Mouse (Mus musculus) mesoderm, embryonic 11.5 days (tissue): ENCODE data around the gene Rnf113a1.
"Not testable (repeated sequence)": the region's sequence is repeated elsewhere in the genome, so short reads cannot be mapped to it uniquely, and the experiment has no call there.

Source experiments
- DNase-seq: peaks from one replicate; pipeline ENCODE4 v3.0.0-alpha.2; 2012; ENCODE audit warnings: low read depth, low spot score

Gene Rnf113a1

DNA sequence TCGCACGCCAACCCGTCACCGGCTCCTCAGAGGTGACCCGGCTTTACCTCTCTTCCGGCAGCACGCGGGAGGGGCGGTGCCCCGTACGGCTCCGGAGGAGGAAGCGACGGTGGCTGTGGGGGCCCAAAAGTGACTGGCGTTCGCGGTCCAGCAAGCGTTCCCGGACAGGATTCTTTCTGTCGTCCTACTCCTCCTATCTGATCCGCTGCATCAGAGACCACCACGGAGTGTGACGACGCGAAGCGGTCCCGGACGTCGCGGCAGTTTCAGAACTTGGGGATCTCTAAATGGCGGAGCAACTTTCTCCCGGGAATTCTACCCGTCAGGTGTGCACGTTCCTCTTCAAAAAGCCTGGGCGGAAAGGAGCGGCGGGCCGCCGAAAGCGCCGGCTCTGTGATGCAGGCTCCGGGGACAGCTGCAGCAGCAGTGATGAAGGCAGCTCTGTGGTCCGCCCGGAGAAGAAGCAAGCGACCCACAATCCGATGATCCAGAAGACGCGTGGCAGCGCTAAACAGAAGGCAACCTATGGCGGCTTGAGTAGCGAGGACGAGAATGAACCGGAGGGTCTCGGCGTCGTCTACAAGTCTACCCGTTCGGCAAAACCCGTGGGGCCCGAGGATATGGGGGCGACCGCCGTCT is at the start of gene Rnf113a1, which contains the start of gene Ndufa1:
Gene Rnf113a1, plus strand, starts transcription at position 141 of the 639 bp plus-strand sequence.
Gene Ndufa1, minus strand, starts transcription at position 59 of the 639 bp plus-strand sequence.
- DNase-seq = peak; percentile 79

GRCm38 (mm10) chrX:37141732-37142131 is 49.3 kb upstream of the Rnf113a1 start:
- no peak for DNase-seq

GRCm38 (mm10) chrX:37144498-37144897 is 46.5 kb upstream of the Rnf113a1 start:
- not testable (repeated sequence) for DNase-seq

DNA sequence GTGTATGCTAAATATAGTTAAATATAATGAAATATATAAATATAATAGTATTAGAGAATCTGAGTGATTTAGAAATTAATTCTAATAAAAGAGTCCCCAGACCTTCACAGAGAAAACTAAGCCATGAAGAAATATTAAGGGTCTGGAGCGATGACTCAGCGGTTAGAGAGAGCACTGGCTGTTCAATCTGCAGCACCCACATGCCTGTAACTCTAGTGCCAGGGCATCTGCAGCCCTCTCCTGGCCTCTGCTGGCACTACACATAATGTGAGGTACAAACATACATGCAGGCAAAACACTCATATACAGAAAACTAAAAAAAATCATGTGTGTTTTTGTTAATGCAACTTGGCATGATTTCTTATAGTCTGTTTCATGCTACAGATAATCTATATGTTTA is 46.1 kb upstream of the Rnf113a1 start:
- DNase-seq = peak; percentile 17

GRCm38 (mm10) chrX:37157839-37158238 is 33.2 kb upstream of the Rnf113a1 start:
- peak; percentile 3 for DNase-seq

DNA sequence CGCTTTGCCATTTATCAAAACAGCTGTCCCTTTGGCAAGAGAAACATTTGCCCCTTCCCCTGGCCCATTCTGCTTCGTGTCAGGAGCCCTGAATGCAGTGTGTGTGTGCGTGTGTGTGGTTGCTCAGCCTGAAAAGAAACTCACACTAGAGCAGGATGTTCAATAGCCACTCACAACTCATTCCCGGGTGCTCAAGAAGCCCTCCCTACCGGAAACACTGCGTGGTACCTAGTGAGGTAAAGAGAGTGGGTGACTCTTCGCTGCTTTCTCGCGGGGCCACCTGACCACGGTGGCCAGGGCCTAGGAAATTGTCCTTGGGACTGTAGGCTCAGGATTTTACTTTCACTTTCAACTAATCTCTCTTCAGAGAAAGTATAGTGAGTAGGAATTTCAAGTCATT is 29.9 kb upstream of the Rnf113a1 start:
- DNase-seq = no peak

- no peak for DNase-seq
Observed at GRCm38 (mm10) chrX:37163115-37163514, 27.9 kb upstream of the Rnf113a1 start.

DNA sequence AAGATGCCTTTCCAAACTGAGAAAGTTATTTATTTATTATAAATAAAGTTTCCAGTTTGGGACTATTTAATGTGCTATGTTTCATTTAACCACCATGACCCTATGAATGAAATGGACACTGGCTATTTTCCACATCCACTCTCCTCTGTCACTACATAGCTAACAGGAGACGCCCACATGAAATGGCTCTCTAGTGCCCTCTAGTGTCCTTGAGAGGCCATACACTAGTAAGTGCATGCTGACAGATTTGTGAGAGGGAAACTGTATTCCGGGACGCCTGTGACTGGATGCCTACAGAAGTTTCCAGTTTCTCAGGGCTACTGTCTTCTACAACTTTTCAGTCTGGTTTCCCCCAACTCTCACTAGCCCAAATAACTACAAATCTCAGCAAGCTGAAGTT is 24.0 kb upstream of the Rnf113a1 start:
- peak; percentile 70 for DNase-seq

- no peak for DNase-seq
Observed at GRCm38 (mm10) chrX:37168742-37169141, 22.3 kb upstream of the Rnf113a1 start, which contains the start of gene Akap14. TSS of gene Akap14 (minus strand) at chrX:37168842.

DNA sequence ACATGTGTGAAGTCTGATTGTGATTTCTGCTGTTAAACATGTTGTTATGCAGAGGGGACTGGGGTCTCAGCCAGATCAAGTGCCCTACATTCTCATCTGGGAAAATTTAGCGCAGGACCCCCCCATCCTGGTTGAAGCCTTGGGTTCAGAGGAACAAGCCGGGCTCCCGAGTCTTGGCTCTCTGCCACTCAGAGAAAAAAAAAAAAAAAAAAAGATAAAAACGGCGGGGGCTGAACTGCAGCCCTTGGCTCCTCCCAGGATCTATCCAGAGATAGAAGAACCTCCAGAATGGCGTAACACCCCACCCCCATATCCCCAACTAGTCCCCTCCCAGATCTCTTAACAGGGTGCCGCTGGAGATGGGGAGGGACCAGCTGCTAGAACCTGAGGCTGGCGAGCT is 6.6 kb upstream of the Rnf113a1 start:
- not testable (repeated sequence) for DNase-seq

GRCm38 (mm10) chrX:37190755-37191104 is 315 bp upstream of the Rnf113a1 start:
- no peak for DNase-seq

GRCm38 (mm10) chrX:37191744-37192379 is 817 bp downstream of the Rnf113a1 start:
- peak; percentile 3 for DNase-seq

GRCm38 (mm10) chrX:37198676-37199075 is 7.6 kb downstream of the Rnf113a1 start:
- DNase-seq = no peak

DNA sequence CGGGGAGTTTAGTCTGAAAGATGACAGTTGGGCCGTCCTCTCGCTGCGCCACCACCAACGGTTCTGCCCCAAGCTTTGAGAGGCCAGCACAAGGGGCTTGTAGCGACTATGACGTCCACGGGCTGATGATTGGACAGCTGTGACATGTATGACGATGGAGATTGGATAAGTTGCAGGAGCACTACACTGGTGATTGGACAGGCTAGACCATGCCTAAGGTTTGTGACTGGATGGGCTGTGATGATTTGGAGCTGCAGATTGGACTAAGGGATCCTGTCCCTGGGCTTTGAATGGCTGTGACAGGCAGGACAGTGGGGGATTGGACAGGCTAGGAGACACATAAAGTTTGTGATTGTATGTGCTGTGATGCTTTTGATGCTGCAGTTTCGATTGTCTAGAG is 19.9 kb downstream of the Rnf113a1 start, which contains the start of gene Gm9:
Gene Gm9, minus strand, starts transcription at position 101 of the 400 bp plus-strand sequence.
- DNase-seq = no peak

DNA sequence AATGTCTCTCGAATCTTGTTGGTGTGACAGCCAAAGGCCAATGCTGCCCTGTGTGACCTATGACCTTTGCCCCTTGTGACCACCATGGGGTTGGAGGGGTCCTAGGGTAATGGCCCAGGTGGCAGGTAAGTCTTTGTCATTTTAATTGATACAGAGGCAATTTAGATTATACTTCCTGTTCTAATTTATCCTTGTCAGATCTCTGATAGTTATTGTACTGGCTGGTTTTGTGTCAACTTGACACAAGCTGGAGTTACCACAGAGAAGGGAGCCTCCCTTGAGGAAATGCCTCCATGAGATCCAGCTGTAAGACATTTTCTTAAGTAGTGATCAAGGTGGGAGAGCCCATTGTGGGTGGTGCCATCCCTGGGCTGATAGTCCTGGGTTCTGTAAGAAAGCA is 31.1 kb downstream of the Rnf113a1 start, which contains the start of gene Rhox1:
Gene Rhox1, minus strand, starts transcription at position 101 of the 400 bp plus-strand sequence.
- DNase-seq = not testable (repeated sequence)
